Mouse (Mus musculus) ovary, postnatal 10 days (tissue): ENCODE measurements at regions not wholly inside any gene's neighbourhood (a gene's known extent, or its start where the extent isn't known, plus 50 kb on each side); places are given as distances from the start of the nearest gene placed in this dataset.

Experiments
- DNase-seq: peaks from one replicate; pipeline ENCODE4 v3.0.0; 2022; ENCODE audit warnings: low spot score

DNA sequence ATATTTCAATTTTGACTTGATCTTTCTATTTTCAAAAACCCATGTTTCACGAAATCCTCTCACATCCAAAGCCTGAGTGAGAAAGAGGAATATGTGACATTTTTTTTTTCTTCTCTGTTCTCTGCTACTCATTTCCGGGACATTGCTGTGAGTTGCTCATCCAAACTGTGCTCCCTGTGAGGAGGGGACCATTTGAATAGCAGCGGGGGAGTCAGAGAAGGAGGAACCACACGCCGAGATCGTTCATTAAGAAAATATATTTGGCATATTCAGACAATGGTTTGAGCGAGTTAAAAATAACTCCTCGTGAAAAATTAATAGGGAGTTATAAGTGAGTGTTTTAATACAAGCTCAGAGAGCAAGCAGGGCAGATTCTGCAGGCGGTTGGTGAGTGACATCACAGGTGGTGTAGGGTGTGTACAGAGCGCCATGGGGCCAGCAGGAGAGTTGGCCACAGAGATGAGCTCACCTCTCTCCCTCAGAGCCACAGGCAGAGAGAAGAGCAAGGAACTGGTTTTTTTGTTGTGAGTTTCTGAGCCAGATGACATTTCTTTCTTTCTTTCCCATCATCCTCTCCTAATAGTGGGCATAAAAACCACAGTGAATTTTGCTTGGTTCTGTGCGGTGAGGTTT lies 54.4 kb upstream of the Calcoco1 start:
- DNase-seq: no peak

DNA sequence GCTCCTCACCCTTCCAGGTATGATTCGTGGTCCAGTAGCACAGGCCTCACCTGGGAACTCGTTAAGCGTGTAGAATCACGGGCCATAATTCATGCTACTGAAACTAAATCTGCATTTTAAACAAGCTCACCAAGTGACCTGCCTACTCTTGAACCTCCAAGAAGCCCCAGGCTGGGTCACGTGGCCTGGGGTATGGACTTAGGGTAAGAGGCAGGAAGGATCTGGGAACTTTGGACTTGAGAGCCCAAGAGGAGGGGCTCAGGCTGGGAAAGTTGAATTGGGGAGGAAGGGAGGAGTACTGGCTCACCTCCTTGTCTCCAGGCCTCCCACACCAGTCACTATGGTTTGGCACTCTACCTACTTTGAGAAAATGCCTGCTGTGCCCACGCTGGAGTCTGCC lies 58.6 kb upstream of the Calcoco1 start:
- no peak for DNase-seq

DNA sequence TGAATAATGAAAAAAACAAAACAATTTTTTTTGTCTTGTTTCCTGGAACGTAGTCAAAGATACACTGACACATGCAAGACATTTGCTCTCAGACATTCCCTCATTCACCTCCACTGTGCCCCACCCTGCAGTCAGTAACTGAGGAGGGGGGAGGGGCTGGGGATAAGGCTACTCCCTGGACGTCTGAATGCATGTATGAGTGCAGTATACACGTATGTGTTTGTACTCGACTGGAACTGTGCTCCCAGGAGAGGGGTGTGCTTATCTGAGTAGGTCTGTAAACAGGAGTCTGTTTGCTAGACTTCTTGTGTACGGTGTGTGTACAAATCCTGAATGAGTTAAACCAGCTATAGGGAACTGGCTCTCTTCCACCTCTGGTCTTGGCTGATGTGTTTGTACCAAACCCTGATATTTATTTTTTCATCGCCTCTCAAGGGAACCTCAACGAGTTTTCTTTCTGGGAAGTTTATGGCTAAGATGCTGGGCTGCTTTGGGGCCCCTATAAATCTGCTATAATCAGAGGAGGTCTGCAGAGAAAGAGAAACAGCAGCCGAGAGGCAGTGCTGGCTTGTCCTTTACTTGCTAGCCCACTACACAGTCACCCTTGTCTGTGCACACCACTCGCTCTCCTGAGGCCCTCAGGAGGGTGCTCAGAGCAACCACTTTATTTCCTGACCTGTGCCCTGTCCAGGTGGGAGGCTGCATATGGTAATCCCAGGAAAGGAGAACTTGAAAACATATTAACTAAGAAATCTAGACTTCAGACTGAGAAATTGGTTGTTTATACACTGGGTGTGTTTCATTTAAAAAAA lies 61.2 kb upstream of the Calcoco1 start:
- no peak for DNase-seq

DNA sequence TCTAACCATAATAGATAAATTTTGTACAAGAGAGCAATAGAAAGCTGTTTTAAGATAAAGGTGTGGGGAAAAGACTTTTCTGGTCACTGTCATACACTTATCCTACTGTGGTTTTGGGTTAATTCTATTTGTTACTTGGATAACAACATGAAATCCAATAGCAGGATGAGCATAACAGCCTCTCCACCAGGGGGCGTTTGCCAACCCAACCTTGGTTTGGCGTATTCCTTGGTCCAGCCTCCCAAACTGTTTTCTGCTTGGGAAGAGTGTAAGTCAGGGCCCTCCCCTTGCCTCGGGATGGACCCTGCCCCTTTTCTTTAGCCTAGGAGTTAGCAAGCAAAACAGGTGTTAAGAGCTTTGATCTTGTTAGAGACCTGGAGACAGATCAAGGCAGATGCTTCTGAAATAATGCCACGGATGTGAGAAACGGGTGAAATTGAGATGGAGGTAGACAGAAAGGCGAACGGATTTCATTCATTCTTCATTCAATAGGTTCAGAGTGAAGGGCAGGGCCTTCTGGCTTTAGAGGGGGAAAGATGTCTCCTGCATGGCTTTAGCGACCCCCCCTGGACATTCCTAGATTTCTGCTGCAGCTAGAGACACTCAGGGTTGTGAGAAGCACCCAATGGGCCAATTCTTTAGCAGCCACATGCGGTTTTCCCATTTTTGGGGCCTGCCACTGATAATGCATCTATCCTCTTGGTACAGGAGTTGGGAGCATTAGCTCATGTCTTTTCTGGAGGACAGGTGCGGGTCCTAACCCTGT lies 63.3 kb upstream of the Calcoco1 start:
- DNase-seq: peak; percentile 12

DNA sequence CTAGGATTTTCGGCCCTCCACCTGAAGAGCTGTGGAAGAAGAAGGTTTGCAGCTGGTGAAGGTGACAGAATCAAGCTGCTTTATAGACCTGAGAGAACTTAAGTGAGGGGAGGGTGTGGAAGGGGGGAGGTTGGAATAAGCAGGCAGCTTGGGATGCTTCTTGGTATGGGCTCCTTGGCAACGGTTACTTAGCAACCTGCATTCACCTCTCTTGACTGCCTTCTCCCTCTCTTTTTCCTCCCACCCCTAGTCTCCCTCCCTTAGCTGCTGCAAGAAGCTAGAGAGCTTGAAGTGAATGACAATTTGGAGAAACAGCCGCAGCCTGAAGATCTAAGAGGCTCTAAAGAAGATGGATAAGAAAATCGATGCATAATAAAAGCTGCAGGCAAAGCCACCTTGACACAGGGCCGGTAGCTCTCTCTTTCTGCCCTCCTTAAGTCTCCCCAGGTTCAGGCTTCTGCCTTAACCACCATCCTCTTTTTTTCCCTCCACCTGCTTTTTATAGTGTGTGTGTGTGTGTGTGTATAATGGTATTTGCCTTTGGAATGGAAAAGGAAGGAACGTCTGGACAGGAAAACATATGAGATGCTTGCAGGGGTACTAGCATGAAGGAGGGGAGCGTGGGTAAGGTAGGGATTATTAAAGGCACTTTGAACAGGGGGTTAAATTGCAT lies 67.0 kb upstream of the Calcoco1 start:
- no peak for DNase-seq

DNA sequence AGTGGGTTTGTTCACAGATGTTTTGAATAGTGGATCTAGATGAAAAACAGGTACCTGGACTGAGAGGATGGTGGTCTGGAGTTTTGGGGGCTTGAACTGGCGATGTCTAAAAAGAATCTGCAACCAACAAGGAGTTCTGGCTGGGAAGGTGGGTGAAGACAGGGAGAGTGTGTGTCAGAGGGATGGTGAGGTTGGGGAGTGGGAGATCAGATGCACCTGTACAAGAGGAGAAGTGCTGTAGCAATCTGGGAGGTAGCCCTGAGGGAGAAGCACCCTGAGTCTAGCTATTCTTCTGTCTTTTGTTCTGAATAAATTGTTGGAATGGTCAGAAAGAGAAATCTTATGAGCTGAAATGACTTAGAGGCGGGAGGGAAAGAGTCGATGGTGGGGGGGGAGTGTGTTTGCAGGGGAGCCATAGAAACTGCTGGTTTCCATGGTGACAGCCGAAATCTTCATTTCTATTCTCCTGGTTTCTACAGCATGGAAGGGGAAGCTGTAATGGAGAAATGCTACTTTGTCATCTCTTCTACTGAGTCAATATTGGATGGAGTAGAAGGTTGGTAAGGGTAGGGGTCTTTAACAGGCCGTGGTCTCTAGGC lies 75.1 kb upstream of the Calcoco1 start:
- DNase-seq: no peak

DNA sequence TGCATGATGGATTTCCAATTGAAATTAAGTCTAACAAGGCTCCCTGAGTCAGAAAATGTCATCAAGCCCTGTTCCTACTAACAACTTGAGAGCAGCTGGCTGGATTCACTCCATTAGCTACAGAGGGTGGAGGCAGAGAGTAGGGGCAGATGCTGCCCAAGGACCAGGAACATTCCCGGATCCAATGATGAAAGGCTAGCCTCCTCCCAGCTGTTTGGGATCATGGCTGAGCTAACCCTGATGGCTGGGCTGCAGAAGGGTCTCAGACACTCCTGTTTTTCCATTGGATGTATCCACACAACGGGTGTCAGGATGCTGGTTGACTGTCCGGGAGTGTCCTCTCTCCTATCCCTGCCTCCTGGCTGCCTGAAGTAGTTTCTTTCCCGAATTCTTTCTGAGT lies 78.1 kb upstream of the Calcoco1 start:
- no peak for DNase-seq

DNA sequence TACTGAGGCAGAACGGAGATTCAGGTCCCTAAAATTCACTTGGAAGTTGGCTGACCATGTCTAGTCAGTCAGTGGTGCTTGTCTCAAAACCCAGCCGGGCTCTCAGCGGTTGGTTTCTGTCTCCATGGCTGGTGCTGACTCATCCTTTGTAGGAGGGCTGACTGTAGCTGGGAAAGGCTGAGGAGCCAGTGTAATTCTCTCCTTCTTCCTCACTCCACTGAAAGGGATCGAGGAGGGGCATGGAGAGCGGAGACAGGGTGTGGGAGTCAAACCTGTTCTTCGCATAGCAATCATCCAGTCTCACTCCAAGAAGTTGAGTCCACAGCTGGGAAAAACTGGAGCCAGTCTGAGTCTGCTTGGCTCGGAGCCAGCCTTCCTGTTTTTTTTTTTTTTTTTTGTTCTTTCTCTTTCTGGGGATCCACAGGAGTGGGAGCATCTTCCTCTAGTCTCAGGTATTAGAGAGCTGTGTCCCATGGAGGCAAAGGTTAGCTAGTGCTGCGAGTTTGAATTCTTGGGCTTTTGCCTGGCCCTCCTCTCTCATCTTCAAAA lies 80.4 kb upstream of the Calcoco1 start:
- no peak for DNase-seq

DNA sequence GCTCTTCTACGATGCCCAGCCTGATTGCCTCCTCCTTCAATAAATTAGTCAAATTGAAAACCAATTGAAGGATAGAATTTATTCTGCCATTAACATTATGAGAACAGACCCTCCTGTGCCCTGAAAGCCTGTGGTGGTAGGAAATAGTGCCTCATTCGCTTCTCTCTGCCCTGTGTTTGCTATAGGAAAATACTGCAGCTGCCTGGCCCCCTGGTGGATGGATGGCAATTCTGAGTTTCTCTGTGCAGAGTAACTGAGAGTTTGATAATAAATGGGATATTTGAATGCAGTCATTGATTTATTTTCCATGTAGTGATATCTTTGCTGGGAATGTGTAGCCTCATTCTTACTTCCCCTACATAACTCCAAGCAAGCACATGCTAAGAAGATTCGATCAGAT lies 85.4 kb upstream of the Calcoco1 start:
- no peak for DNase-seq

DNA sequence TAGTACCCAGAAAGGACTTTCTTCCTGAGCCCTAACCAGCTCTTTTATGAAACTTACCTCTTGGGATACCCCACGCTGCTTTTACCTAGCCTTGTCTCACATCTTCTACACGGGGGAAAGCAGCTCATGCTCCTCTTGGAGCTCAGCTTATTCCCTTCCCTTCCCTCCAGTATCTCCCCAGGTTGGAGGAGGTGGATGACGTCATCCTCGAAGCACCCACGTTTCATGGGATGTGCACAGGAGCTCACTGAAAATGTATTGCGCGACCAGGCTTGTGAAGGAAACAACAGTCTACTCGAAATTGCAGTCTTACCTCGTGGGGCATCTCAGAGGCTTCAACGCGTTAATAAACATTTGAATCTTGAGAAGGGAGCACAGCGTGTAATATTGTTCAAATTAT lies 97.2 kb upstream of the Calcoco1 start:
- DNase-seq: no peak

DNA sequence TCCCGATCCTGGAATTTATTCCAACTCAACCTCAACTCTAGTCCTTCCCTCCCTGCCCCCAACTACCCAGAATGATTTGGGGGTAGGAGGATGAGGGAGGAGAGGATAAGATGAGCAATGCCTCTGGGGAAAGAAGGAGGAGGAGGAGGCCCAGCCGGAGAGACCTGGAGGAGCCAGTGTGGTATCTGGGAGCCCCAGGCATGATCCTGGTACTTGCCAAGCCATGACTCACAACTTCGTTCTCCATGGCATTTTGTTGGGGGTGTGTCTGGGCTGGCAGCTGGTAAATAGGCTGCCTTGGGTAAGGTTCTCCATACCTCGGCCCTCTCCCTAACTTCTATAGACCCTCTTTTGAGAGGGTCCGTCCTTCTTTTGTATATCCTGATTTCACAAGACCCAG lies 81.2 kb upstream of the Hoxc13 start:
- no peak for DNase-seq

DNA sequence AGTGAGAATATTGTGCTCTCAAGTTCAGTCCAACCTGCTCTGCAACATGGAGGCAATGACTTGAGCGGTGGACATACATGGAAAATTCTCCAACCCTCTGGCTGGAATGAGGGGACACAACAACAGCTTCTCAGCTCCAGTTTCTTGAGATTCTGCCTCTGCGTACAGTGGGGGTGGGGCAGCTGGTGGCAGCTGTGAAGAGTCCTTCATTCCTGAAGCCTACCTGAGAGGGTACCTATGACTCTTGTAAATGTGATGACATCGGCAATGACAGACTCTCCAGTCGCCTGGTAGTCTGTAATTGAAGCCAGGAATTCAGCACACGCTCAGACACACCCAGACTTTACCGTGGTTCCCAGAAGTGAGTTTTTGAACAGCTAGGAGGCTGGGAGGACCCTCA lies 58.5 kb upstream of the Hoxc13 start:
- DNase-seq: no peak

DNA sequence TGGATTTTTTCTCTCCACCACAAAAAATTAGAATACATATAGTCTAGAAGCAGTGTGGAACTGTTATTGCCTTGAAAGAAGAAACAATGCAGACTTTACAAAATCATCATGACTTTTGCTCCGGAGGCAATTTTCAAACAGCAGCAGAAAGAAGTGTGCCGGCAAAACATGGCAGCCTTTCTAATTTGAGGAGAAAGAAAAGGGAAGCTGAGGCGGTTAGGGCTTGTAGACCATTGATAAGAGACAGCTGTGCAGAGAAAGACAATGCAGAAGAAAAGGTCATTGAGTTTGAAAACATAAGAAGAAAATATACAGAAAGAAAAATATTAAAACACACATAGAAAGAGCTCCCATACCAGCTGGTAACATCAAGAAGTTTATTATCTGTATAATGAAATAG lies 54.1 kb upstream of the Hoxc13 start:
- no peak for DNase-seq
